Mouse (Mus musculus) spleen, embryonic (tissue): ENCODE data around the gene Syt8.
"Not testable (repeated sequence)": the region's sequence is repeated elsewhere in the genome, so short reads cannot be mapped to it uniquely, and the experiment has no call there.

Experiments used
- CTCF ChIA-PET: fragments of 350-600 bp; sonication (Branson Sonifier 250); formaldehyde crosslinking; loops from one replicate; lab custom pipeline; 2022; lab: Charles Lee

The Syt8 gene

DNA sequence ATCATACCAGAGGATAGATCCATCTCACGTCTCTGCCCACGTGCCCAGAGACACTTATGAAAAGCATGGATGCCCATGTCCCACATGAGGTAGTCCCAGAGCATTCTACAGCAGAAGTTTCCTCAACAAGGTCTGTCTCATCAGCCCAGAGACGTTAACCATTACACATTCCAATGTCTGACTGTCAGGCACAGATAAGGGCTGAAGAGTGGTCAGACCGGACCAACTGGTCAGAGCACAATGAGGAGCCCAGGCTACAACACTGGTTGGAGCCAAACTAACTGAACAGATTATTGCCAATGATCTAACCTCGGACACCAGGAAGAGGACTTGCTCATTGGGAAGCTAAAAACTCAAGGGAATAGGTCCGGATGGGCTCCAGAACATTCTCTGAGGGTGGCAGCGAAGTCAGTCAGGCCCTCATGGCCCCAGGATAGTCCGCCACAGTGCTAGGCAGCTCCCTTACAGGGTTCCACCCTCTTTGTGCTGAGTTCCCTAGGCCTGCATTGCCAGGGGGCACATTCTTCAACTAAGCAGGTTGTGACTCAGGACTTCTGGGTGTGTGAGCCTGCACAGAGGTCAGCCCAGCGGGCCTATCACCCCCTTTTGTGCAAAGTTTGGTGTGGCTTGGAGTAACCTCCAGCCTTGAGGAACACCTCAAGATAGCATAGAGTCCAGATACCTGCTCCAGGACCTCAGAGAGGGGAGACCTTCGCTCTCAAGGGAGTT is at the start of gene Syt8:
Syt8 (plus strand) TSS at position 714 of the 729 bp plus-strand sequence.
- CTCF ChIA-PET, result no interaction called here

DNA sequence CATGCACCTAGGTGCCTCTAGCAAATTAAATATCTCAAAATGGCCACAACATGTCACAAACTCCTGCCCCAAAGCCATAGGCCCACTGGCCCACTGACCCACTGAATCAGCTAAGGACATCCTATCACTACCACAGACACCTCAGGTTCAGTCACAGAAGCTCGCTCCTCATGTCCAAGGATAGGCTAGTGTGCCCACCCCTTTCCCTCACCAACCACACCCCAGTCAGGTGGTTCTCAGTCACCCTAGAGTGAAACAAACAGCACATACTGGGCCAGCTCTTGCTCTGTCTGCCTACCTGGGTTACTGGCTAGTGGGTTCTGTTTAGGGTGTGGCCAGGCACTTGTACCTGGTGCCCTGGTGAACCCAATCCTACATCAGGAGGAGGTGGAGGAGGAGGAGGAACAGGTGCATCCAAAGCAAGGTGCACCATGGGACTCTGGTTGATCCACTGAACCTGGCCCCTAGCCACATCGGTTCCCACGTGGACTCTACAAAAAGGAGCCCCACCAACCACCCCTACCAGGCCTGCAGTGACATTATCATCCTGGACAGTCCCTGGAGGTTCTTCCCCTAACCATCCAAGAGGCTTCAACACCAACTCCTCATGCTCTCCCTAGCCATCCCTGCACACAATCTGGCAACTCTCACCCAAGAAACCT is 48.8 kb upstream of the Syt8 start:
- CTCF ChIA-PET, result no interaction called here

DNA sequence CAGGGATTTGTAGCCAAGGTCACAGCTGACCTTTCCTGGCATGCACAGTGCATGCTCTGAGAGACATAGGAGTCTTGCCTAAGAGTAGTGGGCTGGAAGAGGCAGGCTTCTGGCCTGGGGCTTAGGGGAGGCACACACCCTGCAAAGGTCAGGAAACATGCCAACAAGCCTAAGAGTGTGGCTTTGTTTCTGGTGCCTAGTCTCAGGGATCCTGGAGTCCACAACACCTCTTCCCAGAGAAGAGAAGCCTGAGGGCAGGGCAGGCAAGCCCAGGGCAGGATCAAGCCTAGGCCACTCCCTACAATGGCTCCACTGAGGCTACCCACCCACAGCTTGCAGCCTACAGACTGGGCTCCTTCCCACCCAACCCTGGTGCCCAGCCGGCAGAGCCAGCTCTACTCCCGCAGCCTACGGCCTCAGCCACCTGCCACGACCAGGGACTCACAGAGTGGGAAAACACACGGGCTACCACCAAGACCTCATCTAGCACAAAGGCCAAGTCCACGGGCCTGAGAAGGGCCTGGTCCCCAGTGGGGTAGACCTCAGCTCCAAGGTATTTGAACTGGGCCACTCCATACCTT is 47.9 kb upstream of the Syt8 start:
- CTCF ChIA-PET, result interaction anchor here (0.6 kb wide), 1 partner anchor 103 kb away, joined by 3 read pairs; no protein-coding TSS in a partner anchor

DNA sequence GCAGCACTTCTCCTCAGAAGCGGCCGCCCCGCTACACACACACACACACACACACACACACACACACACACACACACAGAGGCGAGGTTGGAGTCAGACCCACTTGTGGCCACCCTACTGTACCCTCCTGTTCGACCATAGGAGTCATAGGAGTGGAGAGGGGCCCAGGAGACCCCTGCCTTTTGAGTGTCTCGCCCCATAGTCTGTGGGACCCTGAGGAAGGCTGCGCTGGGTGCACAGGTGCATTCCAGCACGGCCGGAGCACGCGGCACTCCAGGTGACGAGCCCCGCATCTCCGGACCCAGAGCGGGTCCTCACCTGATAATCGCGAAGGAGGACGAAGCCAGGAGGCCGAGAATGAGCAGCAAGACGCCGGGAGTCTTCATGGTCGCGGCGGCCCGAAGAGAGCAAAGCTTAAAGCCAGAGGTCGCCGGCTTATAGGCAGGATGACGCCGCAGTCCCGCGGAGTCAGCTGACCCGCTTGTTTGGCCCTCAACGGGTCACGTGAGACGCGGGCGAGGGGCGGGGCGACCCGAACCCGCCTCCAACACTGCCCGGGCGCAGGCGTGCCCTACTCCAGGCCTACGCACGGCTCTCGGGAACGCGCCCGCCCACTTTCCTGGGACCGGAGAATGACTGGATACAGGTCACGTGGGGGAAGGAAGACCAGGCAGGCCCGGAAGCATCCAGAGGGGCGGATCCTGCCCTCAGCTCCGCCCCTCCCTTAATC is 47.1 kb upstream of the Syt8 start, which contains the start of gene Ctsd:
Ctsd (minus strand) TSS at position 620 of the 730 bp plus-strand sequence.
- CTCF ChIA-PET, result no interaction called here

DNA sequence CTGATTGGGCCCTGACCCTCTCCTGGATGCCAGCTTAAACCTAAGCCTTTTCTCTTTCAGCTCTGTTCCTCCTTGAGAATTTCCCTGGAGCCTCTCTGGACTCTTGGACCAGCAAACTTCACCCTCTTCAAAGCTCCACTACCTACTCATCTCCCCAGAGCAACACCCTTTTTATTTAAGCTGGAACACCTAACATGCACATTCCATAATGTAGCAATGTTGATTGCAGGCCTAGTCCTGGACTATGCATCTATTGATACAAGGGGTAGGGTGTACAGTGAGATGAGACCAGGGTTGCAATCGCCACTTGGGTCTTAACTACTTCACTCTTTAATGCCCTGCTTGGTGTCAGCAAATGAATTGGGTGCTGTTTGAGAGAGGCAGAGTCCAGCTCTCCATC is 46.5 kb upstream of the Syt8 start:
- CTCF ChIA-PET, result no interaction called here

DNA sequence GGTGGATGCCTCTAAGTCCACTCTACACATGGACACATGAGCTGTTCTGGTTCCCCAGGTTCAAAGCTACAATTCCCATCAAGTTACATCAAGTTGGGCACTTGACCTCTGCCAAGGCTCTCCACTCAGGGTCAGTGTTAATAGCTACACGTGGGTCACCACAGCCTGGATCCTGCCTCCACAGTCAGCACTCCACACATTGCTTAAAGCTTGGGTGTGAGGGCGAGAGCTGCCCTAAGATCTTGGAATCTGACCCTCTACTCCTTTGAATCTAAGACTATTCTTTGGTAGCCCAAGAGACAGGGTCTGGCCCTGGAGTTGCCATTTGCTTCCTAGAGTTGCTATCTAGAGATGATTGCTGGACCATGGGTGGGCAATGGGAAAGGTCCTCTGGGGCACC is 45.9 kb upstream of the Syt8 start:
- CTCF ChIA-PET, result no interaction called here

DNA sequence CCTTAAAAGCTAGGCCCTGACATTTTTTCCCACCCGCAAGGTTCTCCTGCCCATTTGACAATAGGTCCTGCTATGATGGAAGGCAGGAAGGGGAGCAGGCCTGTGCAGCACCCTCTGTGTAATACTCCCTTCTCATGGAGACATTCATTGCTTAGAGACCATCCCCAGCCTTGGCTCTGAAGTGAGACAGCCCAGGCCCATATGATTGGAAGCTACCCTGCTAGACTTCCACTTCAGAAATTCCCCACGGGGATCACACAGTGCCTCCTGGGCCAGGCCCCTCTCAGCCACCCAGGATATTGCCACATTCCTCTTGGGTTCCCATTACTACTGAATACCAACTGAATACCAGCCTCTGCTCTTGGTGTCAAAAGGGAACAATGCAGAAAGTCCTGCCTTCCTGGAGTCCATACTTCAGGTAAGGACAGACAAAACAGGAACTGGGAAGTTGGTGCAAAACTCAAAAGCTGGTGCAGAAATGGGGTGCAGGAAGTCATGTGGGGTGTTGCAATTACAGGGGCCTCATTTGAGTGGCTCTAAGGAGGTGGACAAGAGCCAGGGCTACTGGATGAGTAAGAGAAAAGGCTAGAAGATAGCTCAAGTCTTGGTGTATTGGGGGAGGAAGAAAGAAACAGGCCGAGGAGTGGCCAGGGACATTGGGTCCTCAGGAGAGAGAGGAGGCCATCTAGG is 44.5 kb upstream of the Syt8 start:
- CTCF ChIA-PET, result no interaction called here

DNA sequence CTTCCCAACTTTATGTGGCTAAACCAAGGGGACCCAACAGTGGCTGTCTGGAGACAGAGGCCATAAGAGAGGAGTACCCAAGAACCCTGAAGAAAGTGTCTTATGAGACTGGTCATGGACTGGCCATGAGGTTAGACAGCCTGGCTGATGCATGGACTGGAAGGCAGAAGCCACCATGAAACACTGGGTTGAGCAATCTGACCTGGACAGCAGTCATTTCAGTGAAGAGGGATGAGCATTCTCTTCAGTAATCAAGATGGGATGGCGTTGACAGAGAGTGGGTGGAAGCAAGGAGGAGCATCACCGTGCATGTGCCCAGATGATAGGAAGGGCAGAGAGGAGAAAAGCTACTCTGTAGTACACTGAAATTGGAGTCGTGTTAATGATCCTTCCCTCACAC is 43.5 kb upstream of the Syt8 start:
- CTCF ChIA-PET, result no interaction called here

DNA sequence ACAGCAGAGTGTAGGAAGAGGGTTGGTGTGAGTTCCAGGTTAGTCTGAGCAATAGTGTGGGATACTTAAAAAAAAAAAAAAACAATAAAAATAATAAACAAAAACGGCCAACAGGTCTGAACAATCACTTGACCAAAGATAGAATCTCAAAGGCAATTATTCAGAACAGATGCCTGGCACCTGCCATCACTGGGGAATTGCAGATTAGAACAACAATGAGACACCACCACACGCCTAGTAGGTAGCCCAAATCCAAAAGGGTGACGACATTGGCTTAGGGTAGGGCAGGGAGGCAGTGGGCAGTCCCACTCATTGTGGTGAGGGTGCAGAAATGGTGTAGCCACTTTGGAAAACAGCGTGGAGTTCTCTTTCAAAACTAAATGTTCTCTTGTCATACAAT is 43.0 kb upstream of the Syt8 start:
- CTCF ChIA-PET, result no interaction called here

DNA sequence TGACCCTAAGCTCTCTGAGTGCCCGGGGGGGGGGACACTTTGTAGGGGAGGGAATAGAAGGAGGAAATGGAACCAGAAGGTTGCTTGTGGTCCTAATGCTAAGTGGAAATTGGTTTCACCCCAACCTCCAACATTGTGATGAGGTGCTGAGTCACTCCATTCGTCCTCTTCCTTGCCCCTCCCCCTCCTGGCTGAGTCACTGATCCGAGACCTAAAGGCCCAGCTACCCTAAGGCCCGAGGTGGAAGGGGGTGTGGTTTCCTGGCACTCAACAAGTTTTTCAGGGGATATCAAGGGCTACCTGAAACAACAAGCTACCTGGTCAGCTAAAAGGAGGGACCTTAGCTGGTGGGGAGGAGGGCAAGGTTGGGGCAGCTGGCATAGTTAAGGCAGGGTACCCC is 41.5 kb upstream of the Syt8 start:
- CTCF ChIA-PET, result interaction anchor here (0.6 kb wide), 2 partner anchors 30 to 948 kb away, joined by 4 to 8 read pairs; no protein-coding TSS in a partner anchor

DNA sequence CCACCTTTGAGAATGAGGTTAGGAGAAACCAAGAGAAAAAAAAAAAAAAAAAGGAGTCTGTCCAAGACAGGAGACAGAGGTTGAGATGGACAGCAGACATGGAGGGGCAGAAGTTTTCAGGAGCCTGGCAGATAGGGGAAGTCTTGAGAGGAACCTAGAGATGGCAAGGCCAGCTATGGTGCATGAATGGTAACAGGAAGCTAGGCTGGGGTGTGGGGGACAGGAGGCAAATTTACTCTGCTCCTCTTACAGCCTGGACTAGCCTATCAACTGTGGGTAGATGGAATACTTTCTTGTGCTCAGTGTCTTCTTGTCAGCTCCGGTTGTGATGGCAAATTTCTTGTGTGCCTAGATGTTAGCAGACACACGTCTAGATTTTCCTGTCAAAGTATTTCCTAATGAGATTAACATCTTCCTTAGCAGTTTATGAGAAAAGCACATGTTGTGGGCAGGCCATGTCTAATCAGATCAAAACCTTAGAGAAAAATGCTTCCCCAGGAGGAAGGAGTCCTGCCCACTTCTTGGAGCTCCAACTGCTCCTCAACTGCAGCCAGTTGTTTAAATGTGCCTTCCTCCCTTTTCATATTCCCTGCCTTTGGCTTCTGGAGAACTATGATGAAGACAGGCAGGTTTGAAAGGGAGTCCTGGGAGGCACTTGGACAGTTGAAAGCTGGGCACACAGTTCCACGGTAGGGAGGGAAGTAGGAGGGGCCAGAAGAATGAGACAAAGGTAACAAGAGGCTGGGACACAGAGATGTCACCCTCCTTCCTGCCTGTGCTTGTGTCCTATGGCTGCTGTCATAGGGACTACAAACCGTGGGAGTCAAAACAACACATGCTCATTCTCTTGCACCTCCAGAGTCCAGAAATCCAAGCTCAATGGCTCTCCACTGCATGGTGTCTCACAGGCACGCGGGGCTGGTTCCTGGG is 40.1 kb upstream of the Syt8 start:
- CTCF ChIA-PET, result interaction anchor here (0.7 kb wide), 1 partner anchor 143 kb away, joined by 5 read pairs; no protein-coding TSS in a partner anchor

DNA sequence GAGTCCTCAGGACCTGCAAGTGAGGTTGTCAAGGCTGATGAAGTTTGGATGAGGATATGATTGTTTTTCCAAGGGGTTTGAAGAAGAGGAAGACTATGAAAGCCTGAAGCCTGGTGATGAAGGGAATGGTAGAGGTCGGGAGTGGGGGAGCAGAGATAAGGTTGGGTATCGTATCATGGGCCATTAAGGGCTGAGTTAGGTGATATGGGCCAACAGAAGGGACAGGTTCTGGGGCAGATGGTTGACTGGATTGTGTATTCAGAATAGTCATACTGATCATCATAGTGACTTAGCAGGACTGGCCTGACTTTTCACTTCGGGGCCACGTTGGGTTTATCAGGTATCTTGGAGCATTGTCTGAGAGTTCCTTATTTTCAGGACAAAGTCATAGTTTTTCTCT is 39.2 kb upstream of the Syt8 start:
- CTCF ChIA-PET, result no interaction called here

DNA sequence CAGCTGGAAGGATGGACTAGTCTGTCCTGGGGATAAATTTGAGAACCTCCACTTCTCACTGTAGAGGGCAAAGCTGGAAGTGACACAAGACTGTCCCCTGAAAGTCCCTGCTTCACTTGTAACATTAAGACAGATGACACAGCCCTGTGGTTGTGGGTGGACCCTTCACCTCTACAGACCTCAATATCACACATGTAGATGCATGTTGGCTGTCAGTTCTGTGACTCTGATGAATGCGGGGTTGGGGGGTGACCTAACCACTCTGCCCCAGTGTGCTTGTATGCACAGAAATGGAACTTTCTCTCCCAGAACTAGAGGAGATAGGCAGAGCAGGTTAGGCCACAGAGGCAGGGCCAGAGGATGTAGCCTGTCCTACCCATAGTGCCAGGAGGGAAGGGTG is 38.0 kb upstream of the Syt8 start:
- CTCF ChIA-PET, result no interaction called here

DNA sequence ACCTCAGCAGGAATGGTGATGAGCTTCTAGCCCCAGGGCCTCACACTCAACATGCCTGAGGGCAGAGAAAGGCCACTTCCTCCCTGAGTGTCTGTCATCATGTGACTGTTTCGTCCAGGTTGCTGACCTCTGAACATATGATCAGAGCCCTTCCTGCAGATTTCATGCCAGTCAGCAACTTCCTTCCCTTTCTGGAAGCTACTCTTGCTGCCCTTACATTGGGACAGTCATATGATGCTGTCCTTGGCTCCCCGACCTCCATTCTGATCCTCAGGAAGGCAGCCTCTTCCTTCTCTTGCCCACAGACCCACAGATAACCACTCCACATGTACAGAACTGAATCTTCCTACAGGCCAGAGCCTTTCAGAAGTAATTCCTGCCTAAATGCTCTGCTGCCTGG is 36.6 kb upstream of the Syt8 start:
- CTCF ChIA-PET, result no interaction called here

DNA sequence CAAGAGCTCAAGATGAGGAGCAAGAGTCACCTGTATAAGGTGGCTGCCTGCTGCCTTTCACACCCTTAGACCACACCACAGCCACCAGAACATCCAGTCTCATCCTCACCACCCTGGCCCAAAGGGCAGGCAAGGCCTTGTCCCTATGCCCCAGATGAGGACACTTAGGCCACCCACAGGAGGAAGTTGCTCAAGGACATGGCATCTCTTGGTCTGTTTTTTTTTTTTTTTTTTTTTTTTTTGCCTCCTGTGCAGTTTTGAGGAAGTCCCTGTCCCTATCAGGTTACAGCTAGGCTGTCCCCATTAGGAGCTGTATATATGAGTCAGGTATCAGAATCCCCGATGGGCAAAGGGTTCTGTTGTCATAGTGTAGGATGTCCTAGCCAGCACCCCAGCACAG is 35.4 kb upstream of the Syt8 start:
- CTCF ChIA-PET, result no interaction called here

DNA sequence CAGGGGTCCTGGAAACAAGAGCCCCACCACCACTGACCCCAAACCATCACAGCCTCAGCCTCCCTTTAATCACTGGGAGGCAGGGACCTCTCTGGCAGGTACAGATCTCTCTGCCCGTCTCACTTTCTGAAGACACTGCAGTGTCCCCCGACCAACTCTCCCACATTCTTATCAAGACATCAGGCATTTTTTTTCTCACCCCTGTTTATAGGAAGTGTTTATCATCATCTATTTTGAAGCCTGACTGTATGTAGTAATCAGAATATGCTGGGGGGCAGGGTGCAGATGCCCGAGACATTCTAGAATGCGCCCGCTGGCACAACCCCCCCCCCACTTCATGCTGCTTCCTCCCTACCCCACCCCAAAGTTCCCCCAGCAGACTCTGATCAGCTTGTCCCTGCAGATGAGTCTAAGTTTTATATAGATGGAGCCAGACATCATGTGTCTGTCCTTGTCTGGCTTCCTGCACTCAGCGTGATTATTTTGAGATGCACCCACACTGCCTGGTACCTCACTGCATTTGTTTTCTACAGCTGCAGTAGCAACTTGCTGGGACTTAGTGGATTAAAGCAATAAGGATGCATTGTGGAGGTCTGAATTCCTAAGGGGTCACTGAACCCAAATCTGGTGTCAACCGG is 34.4 kb upstream of the Syt8 start:
- CTCF ChIA-PET, result no interaction called here

DNA sequence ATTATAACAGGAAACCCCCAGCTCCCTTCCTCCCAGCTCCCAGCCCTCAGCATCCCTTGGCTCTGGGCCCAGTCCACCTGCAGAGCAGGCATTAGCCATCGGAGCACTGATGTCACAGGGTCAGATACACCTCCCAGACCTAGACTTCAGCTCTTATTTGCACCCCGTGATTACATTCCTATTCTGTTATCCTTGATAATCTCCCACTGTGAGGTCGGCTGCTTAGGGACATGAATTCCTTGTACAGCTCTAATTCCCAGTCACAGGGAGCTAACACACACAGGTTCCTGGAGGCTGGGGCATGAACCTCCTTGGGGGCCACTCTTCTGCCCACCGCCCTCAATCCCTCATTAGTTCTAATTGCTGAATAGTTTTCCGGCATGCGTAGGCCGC is 33.9 kb upstream of the Syt8 start:
- CTCF ChIA-PET, result no interaction called here

DNA sequence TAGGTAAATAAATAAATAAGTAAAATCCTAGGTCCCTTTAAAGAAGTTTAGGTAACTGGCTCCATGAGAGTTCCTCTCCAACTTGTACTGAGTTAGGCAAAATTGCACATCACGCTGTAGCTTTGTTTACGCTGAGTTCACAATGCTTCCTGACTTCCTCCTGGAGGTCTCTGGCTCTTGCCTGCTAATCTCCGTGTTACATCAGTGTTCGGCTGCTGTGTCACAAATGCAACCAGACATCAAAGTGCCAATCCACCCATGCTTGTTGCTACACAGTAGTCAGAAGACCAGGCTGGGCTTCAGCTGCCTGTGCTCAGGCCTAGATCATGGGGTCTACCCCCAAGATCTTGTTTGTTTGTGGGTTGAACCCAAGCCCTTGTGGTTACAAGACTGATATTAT is 31.1 kb upstream of the Syt8 start:
- CTCF ChIA-PET, result no interaction called here

DNA sequence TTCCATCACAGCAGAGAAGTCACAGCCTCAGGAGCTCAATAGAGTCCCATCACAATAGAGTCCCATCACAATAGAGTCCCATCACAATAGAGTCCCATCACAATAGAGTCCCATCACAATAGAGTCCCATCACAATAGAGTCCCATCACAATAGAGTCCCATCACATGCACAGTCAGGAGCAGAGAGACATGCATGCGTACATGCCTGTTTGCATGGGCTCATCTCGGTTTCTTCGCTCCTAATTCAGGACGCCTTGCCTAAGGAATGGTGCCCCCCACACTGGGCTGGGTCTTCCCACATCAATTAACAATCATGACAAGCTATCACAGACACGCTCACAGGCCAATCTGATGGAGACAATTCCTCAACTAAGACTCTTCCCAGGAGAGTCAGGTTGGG is 29.5 kb upstream of the Syt8 start:
- CTCF ChIA-PET, result not testable (repeated sequence)

DNA sequence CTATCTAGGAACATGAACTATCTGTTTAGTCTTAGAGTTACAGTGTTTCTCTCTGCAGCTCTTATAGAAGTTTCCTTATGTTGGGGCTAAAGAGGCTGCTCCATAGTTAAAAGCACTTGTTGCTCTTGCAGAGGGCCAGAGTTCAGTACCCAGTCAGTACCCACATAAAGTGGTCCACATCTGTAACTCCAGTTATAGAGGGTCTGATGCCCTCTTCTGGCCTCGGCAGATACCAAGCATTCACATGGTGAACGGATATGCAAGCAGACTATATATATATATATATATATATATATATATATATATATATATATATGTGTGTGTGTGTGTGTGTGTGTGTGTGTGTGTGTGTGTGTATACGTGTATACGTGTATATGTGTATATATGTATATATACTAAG is 26.7 kb upstream of the Syt8 start:
- CTCF ChIA-PET, result interaction anchor here (0.7 to 1.0 kb wide), 3 partner anchors 13 to 99 kb away, joined by 4 to 6 read pairs (median 6); no protein-coding TSS in a partner anchor
